16 mouse cellular contexts compared by ENCODE assay signal in the genomic region with DNA sequence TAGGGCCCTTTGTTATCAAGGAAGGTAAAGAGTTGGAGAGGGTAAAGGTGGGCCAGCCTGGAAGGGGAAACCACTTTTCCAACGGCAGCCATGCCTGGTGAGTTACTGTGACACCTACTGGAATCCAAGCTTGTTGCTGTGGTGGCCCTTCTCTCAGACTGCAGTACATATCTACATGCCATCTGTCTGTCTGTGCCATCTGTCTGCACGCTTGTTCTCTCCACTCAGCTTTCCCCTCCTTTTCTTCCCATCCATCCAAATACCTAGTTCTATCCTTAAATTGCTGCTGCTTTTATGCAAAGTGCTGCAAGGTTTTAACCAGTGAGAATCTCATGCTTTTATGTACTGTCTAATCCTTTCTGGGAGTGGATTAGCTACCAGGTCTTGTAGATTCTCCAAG.
"Had no signal": no experiment of that assay in that cellular context is flagged by ENCODE, and none has a peak within 500 bp of the region (broad histone marks: within the 10 kb centered on the region; RNA-seq: fewer than 3 reads in every experiment).

No protein-coding gene starts in this region.

- ATAC-seq: intestine, embryonic 16.5 days; liver, postnatal 0 days had no signal

- H3K27ac ChIP-seq: kidney, postnatal 0 days; limb, embryonic 12.5 days; limb, embryonic 15.5 days; liver, embryonic 14.5 days; lung, embryonic 15.5 days; stomach, postnatal 0 days had no signal

- H3K4me3 ChIP-seq: limb, embryonic 12.5 days; limb, embryonic 15.5 days; lung, embryonic 15.5 days had no signal

- DNase-seq: kidney, adult 18-20 months; kidney, postnatal 36 days; left cerebral cortex, postnatal 4 days; liver, postnatal 0 days; lung, postnatal 10 days; midbrain, embryonic 14.5 days; thymus, adult 2 months; thymus, postnatal 14 days; thymus, postnatal 4 days had no signal
